Mouse (Mus musculus) stomach, embryonic 16.5 days (tissue): Measurements from ENCODE around the gene Mrrf. TPM values are rescaled to one million over a fixed set of nuclear protein-coding genes. Genes with fewer than 3 reads are reported as not detected.
"Not testable (repeated sequence)": the region's sequence is repeated elsewhere in the genome, so short reads cannot be mapped to it uniquely, and the experiment has no call there.

Source experiments
- ATAC-seq: fragments of 200-750 bp; cut with Nextera tagmentation; 2 replicates; pipeline ENCODE4 v1.8.0; 2017; ENCODE audit warnings: moderate number of reproducible peaks, moderate TSS enrichment; ENCODE audit not compliant: insufficient read depth, low FRiP score
- H3K27ac ChIP-seq: fragments of 300-500 bp; sonication (generic); 2 replicates; pipeline ENCODE4 v1.5.1; 2014; ENCODE audit warnings: low read length
- H3K27me3 ChIP-seq: fragments of 300-500 bp; sonication (generic); 2 replicates; pipeline ENCODE4 v1.6.1; 2014; ENCODE audit warnings: low read length, control low read depth, mixed read lengths; ENCODE audit not compliant: control insufficient read depth, insufficient read depth
- H3K36me3 ChIP-seq: fragments of 300-500 bp; sonication (generic); 2 replicates; pipeline ENCODE4 v1.6.1; 2014; ENCODE audit warnings: low read length; ENCODE audit not compliant: control insufficient read depth, insufficient read depth
- H3K4me1 ChIP-seq: fragments of 300-500 bp; sonication (generic); 2 replicates; pipeline ENCODE4 v1.6.1; 2014; ENCODE audit warnings: low read length, control low read depth, mixed read lengths; ENCODE audit not compliant: control insufficient read depth, insufficient read depth
- H3K4me2 ChIP-seq: fragments of 300-500 bp; sonication (generic); 2 replicates; pipeline ENCODE4 v1.6.1; 2014; ENCODE audit warnings: low read depth, low read length, mixed read lengths
- H3K4me3 ChIP-seq: fragments of 300-500 bp; sonication (generic); replicated peaks from 2 replicates; pipeline ENCODE4 v1.5.1; 2014; ENCODE audit warnings: mild to moderate bottlenecking, low read length
- H3K9ac ChIP-seq: fragments of 300-500 bp; sonication (generic); 2 replicates; pipeline ENCODE4 v1.6.1; 2014; ENCODE audit warnings: low read length
- H3K9me3 ChIP-seq: fragments of 300-500 bp; sonication (generic); replicated peaks from 2 replicates; pipeline ENCODE4 v1.6.1; 2016; ENCODE audit warnings: low read length, control low read depth; ENCODE audit not compliant: control insufficient read depth
- WGBS: fragments of 180-500 bp; shearing (Covaris S2); extraction: QIAGEN DNeasy Blood & Tissue Kit; methylation state at CpG from one replicate; pipeline ENCODE4 v1.1.7; 2014; 5-methylcytosine and 5-hydroxymethylcytosine counted together
- polyA plus RNA-seq: library from polyadenylated mRNA; unstranded; fragments of >200 nt; fragmentation: Nextera tagmentation; extraction: Ambion mirVana; gene quantifications from 2 replicates; pipeline ENCODE4 v1.2.1, GENCODE M21; 2015

Mrrf gene
- polyA plus RNA-seq, 1 experiment from 2014 or later = 32.9 TPM

GRCm38 (mm10) chr2:36112632-36113031 is 23.6 kb upstream of the Mrrf start:
- no peaks in the 10 kb centered on the region for H3K4me1 ChIP-seq
- no peak overlapping the region for H3K27ac ChIP-seq
- H3K4me2 ChIP-seq = no peak overlapping the region
- H3K27me3 ChIP-seq = peaks cover 19% of the 10 kb centered on the region
- H3K4me3 ChIP-seq = no peak overlapping the region
- 71% methylated on average over 3 of the region's 3 CpGs for WGBS
- 0 out of 2 replicates have a peak, but pooled peaks cover 11% of the 10 kb centered on the region for H3K36me3 ChIP-seq
- H3K9ac ChIP-seq = no peak overlapping the region
- no peaks in the 10 kb centered on the region for H3K9me3 ChIP-seq
- ATAC-seq = no peak

GRCm38 (mm10) chr2:36126795-36127429 is 9.3 kb upstream of the Mrrf start:
- 88% methylated on average over 9 of the region's 9 CpGs for WGBS
- Histone ChIP-seq H3K36me3 (peaks cover 27% of the 10 kb centered on the region), H3K9ac (no peak overlapping the region), H3K4me3 (no peak overlapping the region), H3K4me1 (no peaks in the 10 kb centered on the region), H3K27me3 (no peaks in the 10 kb centered on the region), H3K4me2 (no peak overlapping the region), H3K9me3 (no peaks in the 10 kb centered on the region), H3K27ac (no peak overlapping the region)
- ATAC-seq = no peak

- H3K4me1 ChIP-seq = no peaks in the 10 kb centered on the region
- H3K9ac ChIP-seq = no peak overlapping the region
- 72% methylated on average over 4 of the region's 4 CpGs for WGBS
- no peak overlapping the region for H3K4me2 ChIP-seq
- H3K27ac ChIP-seq = no peak overlapping the region
- H3K36me3 ChIP-seq = peaks cover 28% of the 10 kb centered on the region
- H3K4me3 ChIP-seq = no peak overlapping the region
- H3K9me3 ChIP-seq = no peaks in the 10 kb centered on the region
- ATAC-seq = no peak
- H3K27me3 ChIP-seq = no peaks in the 10 kb centered on the region
Measured at GRCm38 (mm10) chr2:36127973-36128372, 8.2 kb upstream of the Mrrf start.

GRCm38 (mm10) chr2:36129051-36129450 is 7.1 kb upstream of the Mrrf start:
- no peak overlapping the region for H3K9ac ChIP-seq
- H3K4me3 ChIP-seq = no peak overlapping the region
- no peaks in the 10 kb centered on the region for H3K27me3 ChIP-seq
- ATAC-seq = no peak
- H3K4me2 ChIP-seq = no peak overlapping the region
- H3K36me3 ChIP-seq = peaks cover 28% of the 10 kb centered on the region
- H3K4me1 ChIP-seq = no peaks in the 10 kb centered on the region
- H3K9me3 ChIP-seq = no peaks in the 10 kb centered on the region
- H3K27ac ChIP-seq = no peak overlapping the region
- 80% methylated on average over 3 of the region's 3 CpGs for WGBS

GRCm38 (mm10) chr2:36135887-36136286 is 302 bp upstream of the Mrrf start:
- 0% methylated on average over 4 of the region's 4 CpGs for WGBS
- Histone ChIP-seq H3K27ac (peak overlapping the region; percentile 93), H3K9me3 (no peaks in the 10 kb centered on the region), H3K36me3 (peaks cover 7% of the 10 kb centered on the region; the same call in 1 of the 2 replicates), H3K4me2 (peak overlapping the region; percentile 80), H3K9ac (peak overlapping the region; percentile 88), H3K4me1 (peaks cover 12% of the 10 kb centered on the region), H3K27me3 (no peaks in the 10 kb centered on the region), H3K4me3 (peak overlapping the region; percentile 84)
- no peak for ATAC-seq

- H3K27ac ChIP-seq = 0 out of 2 replicates have a peak overlapping the region, but pooled peaks have one; percentile 1
- peaks cover 12% of the 10 kb centered on the region for H3K4me1 ChIP-seq
- 44% methylated on average over 2 of the region's 2 CpGs for WGBS
- H3K27me3 ChIP-seq = no peaks in the 10 kb centered on the region
- H3K9ac ChIP-seq = no peak overlapping the region
- no peak overlapping the region for H3K4me3 ChIP-seq
- no peaks in the 10 kb centered on the region for H3K9me3 ChIP-seq
- no peak overlapping the region for H3K4me2 ChIP-seq
- no peak for ATAC-seq
- no peaks in the 10 kb centered on the region for H3K36me3 ChIP-seq
Measured at GRCm38 (mm10) chr2:36139096-36139495, 2.9 kb downstream of the Mrrf start.

GRCm38 (mm10) chr2:36148876-36149365 is 12.7 kb downstream of the Mrrf start:
- Histone ChIP-seq H3K36me3 (0 out of 2 replicates have a peak, but pooled peaks cover 5% of the 10 kb centered on the region), H3K4me1 (no peaks in the 10 kb centered on the region), H3K4me2 (no peak overlapping the region), H3K4me3 (no peak overlapping the region), H3K27me3 (no peaks in the 10 kb centered on the region), H3K27ac (no peak overlapping the region), H3K9ac (no peak overlapping the region), H3K9me3 (no peaks in the 10 kb centered on the region)
- WGBS = 60% methylated on average over 7 of the region's 7 CpGs
- no peak for ATAC-seq

GRCm38 (mm10) chr2:36152401-36152800 is 16.2 kb downstream of the Mrrf start:
- not testable (repeated sequence) for H3K4me2 ChIP-seq, H3K4me3 ChIP-seq, H3K4me1 ChIP-seq, H3K9ac ChIP-seq, ATAC-seq, H3K9me3 ChIP-seq, H3K36me3 ChIP-seq, H3K27ac ChIP-seq, H3K27me3 ChIP-seq
- WGBS = 90% methylated on average over 4 of the region's 4 CpGs

GRCm38 (mm10) chr2:36157461-36157860 is 21.3 kb downstream of the Mrrf start:
- H3K27me3 ChIP-seq = no peaks in the 10 kb centered on the region
- 0 out of 2 replicates have a peak, but pooled peaks cover 4% of the 10 kb centered on the region for H3K36me3 ChIP-seq
- no peaks in the 10 kb centered on the region for H3K9me3 ChIP-seq
- no peak overlapping the region for H3K4me3 ChIP-seq
- no peak overlapping the region for H3K27ac ChIP-seq
- H3K4me1 ChIP-seq = peaks cover 2% of the 10 kb centered on the region; the same call in 1 of the 2 replicates
- no peak for ATAC-seq
- H3K9ac ChIP-seq = no peak overlapping the region
- WGBS = 80% methylated on average over 1 of the region's 1 CpGs
- H3K4me2 ChIP-seq = no peak overlapping the region
